Mouse (Mus musculus) lung, postnatal 25 days (tissue): Measurements from ENCODE around the gene Neurog1.

Experiments
- DNase-seq: peaks from one replicate; pipeline ENCODE4 v3.0.0; 2022; ENCODE audit warnings: low spot score

Gene Neurog1

GRCm38 (mm10) chr13:56219254-56219653 lies 32.7 kb downstream of the Neurog1 start:
- DNase-seq: no peak

DNA sequence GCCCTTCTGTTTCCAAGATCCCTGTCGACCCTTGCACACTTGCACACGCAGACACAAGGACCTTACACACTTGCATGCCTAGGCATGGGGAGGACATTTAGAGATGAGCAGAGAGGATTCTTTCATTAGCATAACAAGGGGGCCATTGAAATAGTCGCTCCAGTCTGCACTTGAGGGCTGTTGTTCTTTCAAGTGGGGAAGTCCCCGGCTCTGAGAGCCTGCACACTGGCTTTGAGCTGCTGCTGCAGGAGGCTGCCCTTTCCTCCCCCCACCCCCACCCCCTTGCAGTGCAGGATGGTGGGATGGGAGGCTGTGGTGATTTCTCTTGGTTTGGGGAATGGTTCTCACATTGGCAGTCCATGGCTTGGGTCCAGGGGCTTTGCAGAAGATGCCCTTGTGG lies 35.9 kb downstream of the Neurog1 start:
- DNase-seq: no peak

DNA sequence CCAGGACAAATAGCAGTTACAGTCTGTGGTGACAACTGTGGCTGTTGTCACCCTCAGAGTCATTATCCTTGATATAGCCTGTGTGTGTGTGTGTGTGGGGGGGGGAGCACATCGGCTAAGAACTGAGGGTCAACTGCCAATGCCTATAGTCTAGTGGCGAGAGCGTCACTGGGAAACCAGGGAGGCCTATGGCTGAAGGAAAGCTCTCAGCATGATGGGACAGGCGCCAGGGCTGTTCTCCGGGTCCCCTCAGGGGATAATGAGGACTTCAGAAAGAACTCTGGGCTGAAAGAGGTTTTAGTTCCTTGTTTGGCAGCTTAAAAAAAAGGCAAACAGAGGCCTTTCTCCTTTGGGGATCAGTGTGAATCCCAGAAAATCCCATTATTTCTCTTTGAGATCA lies 37.3 kb downstream of the Neurog1 start:
- DNase-seq: no peak

GRCm38 (mm10) chr13:56209067-56209411 lies 42.9 kb downstream of the Neurog1 start:
- no peak for DNase-seq

- no peak for DNase-seq
Observed at GRCm38 (mm10) chr13:56208225-56209066, 43.5 kb downstream of the Neurog1 start.
